Mouse (Mus musculus) forebrain, embryonic 10.5 days (tissue): ENCODE data around the gene Arid5b. TPM values are rescaled to one million over a fixed set of nuclear protein-coding genes. Genes with fewer than 3 reads are reported as not detected.

Source experiments
- DNase-seq: peaks from one replicate; pipeline ENCODE4 v3.0.0-alpha.2; 2017; ENCODE audit warnings: low spot score; ENCODE audit errors: extremely low spot score
- H3K27ac ChIP-seq: fragments of 300-500 bp; sonication (generic); 2 replicates; pipeline ENCODE4 v1.5.1; 2016; ENCODE audit warnings: mild to moderate bottlenecking
- H3K27me3 ChIP-seq: fragments of 300-500 bp; sonication (generic); 2 replicates; pipeline ENCODE4 v1.6.1; 2016; ENCODE audit warnings: mild to moderate bottlenecking; ENCODE audit not compliant: poor library complexity, severe bottlenecking
- H3K36me3 ChIP-seq: fragments of 300-500 bp; sonication (generic); replicated peaks from 2 replicates; pipeline ENCODE4 v1.6.1; 2016; ENCODE audit warnings: mild to moderate bottlenecking, moderate library complexity
- H3K4me1 ChIP-seq: fragments of 300-500 bp; sonication (generic); 2 replicates; pipeline ENCODE4 v1.6.1; 2016
- H3K4me3 ChIP-seq: fragments of 300-500 bp; sonication (generic); 2 replicates; pipeline ENCODE4 v1.5.1; 2016; ENCODE audit warnings: mild to moderate bottlenecking, moderate library complexity
- H3K9me3 ChIP-seq: fragments of 300-500 bp; sonication (generic); 2 replicates; pipeline ENCODE4 v1.6.1; 2016; ENCODE audit warnings: mild to moderate bottlenecking, moderate library complexity
- WGBS: fragments of 180-500 bp; shearing (Covaris S2); methylation state at CpG from one replicate; pipeline ENCODE4 v1.1.7; 2016; 5-methylcytosine and 5-hydroxymethylcytosine counted together
- polyA plus RNA-seq: library from polyadenylated mRNA; unstranded; fragments of >200 nt; fragmentation: Nextera tagmentation; extraction: Ambion mirVana; gene quantifications from 2 replicates; pipeline ENCODE4 v1.2.1, GENCODE M21; 2016

The Arid5b gene
- polyA plus RNA-seq, 1 experiment from 2014 or later, result 10.5 TPM

DNA sequence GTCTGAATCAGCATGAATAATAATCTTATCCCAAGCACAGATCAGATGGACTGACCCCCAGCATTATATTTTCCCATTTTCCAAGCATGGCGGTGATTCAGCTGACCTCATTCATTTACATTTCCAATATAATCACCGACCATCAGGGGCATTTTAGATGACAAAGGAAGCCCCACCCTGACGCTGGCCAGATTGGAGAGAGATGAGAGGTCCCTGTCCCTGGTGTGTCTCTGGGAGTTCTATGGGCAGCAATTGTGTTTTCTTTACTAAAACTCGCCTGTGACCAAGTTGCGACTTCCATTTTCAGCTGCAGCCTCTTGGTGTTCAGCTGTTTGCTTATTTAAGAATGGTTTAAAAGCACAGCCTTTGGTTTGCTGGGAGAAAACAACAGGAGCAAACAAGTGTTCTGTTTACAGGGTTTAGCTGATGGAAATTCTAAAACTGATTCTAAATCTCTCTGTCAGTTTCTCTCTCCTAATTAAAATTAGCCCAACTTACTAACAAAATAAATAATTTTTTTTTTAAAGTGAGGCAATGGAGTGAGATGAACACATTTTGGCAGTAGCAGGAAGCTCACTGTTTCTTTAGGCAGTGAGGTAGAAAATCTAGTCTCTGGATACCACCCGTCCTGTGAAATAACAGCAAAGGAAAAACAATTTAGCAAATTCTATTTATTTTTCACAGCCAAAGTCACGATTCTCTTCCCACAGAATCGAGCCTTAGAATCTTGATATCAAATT is 214.6 kb downstream of the Arid5b start:
- H3K27ac ChIP-seq, result peak overlapping the region; percentile 71
- H3K4me3 ChIP-seq, result no peak overlapping the region
- H3K27me3 ChIP-seq, result peaks cover 4% of the 10 kb centered on the region; the same call in 1 of the 2 replicates
- DNase-seq, result no peak
- H3K36me3 ChIP-seq, result no peaks in the 10 kb centered on the region
- peaks cover 39% of the 10 kb centered on the region for H3K4me1 ChIP-seq
- no peaks in the 10 kb centered on the region for H3K9me3 ChIP-seq
- 60% methylated on average over 8 of the region's 8 CpGs for WGBS

DNA sequence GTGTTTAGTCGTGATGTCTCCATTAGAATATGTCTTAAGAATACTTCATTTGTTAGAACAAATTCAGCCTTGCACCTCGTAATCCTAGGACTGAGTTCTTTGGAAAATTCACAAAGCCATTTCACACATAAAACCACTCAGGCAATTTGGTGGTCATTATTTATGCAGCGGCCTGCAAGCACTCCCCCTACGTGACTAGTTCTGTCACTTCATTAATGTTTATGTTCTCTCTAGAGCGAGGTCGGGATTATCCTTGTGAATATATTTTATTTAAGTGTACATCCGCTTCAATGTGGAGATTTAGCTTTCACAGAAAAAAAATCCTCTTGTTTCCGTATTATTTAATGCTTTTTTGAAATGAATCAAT is 217.3 kb downstream of the Arid5b start:
- Histone ChIP-seq H3K27ac (peak overlapping the region; percentile 71), H3K4me3 (no peak overlapping the region), H3K9me3 (no peaks in the 10 kb centered on the region), H3K27me3 (peaks cover 4% of the 10 kb centered on the region; the same call in 1 of the 2 replicates), H3K4me1 (peaks cover 32% of the 10 kb centered on the region), H3K36me3 (no peaks in the 10 kb centered on the region)
- WGBS, result 72% methylated on average over 8 of the region's 8 CpGs
- DNase-seq, result no peak

- Histone ChIP-seq H3K27me3 (peaks cover under 1% of the 10 kb centered on the region; the same call in 1 of the 2 replicates), H3K4me1 (peaks cover 32% of the 10 kb centered on the region), H3K27ac (peak overlapping the region; percentile 71), H3K4me3 (no peak overlapping the region), H3K36me3 (no peaks in the 10 kb centered on the region), H3K9me3 (no peaks in the 10 kb centered on the region)
- WGBS, result 84% methylated on average over 16 of the region's 16 CpGs
- no peak for DNase-seq
Measured at GRCm38 (mm10) chr10:68060590-68061248, 217.8 kb downstream of the Arid5b start.

DNA sequence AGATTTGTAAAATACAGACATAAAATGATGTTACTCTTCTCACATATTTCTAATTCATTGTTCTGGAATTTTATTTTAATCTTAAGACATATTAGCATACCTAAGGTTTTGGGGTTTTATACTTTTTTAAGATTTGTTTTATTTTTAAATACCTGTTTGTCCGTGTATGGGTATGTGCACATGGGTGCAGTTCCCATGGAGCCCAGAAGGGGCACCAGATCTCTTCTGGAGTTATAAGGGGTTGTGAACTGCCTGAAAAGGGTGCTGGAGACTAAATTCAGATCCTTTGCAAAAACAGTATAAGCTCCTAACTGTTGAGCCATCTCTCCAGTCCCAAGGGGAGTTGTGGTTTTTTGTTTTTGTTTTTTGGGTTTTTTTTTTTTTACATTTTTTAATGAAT is 220.2 kb downstream of the Arid5b start:
- H3K27ac ChIP-seq, result no peak overlapping the region
- H3K36me3 ChIP-seq, result no peaks in the 10 kb centered on the region
- H3K9me3 ChIP-seq, result no peaks in the 10 kb centered on the region
- no peak for DNase-seq
- peaks cover 12% of the 10 kb centered on the region for H3K4me1 ChIP-seq
- whole genome bisulfite sequencing, result 89% methylated on average over 1 of the region's 1 CpGs
- no peaks in the 10 kb centered on the region for H3K27me3 ChIP-seq
- no peak overlapping the region for H3K4me3 ChIP-seq

GRCm38 (mm10) chr10:68057841-68058240 is 220.7 kb downstream of the Arid5b start:
- 96% methylated on average over 3 of the region's 3 CpGs for WGBS
- Histone ChIP-seq H3K9me3 (no peaks in the 10 kb centered on the region), H3K36me3 (no peaks in the 10 kb centered on the region), H3K4me1 (peaks cover 15% of the 10 kb centered on the region), H3K27me3 (no peaks in the 10 kb centered on the region), H3K4me3 (no peak overlapping the region), H3K27ac (no peak overlapping the region)
- DNase-seq, result no peak

- Histone ChIP-seq H3K4me3 (no peak overlapping the region), H3K27ac (no peak overlapping the region), H3K9me3 (no peaks in the 10 kb centered on the region), H3K36me3 (peaks cover 7% of the 10 kb centered on the region), H3K4me1 (peaks cover 4% of the 10 kb centered on the region; the same call in 1 of the 2 replicates), H3K27me3 (no peaks in the 10 kb centered on the region)
- no peak for DNase-seq
- 84% methylated on average over 6 of the region's 6 CpGs for WGBS
Measured at GRCm38 (mm10) chr10:68054706-68055105, 223.8 kb downstream of the Arid5b start.

DNA sequence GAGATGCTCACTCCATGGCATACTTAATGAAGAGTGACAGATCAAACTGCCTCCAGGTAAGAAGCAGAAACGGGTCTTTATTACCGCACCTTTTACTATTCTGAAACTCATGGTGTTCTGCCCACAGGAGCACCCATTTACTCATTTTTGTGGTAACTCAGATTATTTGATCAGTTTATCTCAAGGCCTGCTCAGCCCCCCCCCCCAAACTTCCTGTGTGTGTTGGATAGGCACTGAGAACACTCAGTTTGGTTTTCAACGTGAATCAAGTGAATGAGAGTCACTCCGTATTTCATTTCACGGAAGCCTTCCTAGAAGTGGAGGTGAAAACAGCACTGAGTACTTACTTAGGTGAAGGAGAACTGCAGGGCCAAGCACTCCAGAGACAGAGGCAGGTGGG is 224.4 kb downstream of the Arid5b start:
- H3K4me3 ChIP-seq, result no peak overlapping the region
- H3K27ac ChIP-seq, result no peak overlapping the region
- H3K4me1 ChIP-seq, result peaks cover 4% of the 10 kb centered on the region; the same call in 1 of the 2 replicates
- no peaks in the 10 kb centered on the region for H3K27me3 ChIP-seq
- H3K36me3 ChIP-seq, result peaks cover 7% of the 10 kb centered on the region
- no peaks in the 10 kb centered on the region for H3K9me3 ChIP-seq
- WGBS, result 92% methylated on average over 5 of the region's 5 CpGs
- no peak for DNase-seq

DNA sequence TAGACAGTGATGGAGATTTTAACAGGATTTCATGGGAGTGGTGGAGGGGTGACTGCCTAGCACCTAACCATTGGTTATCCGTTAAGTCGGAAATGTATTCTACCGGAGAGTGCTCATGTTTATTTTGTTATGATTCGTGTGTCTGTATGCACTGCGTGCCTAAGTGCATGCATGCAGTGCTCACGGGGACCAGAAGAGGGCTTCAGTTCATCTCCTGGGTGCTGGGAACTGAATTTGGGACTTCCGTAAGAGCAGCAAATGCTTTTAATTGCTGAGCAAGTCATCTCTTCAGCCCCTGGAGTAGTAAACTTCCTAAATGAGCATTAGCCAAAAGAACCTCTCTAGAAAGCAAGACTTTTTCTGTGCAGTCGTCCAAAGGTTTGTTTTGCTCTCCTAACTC is 226.2 kb downstream of the Arid5b start:
- Histone ChIP-seq H3K4me1 (peaks cover 4% of the 10 kb centered on the region; the same call in 1 of the 2 replicates), H3K27me3 (no peaks in the 10 kb centered on the region), H3K9me3 (no peaks in the 10 kb centered on the region), H3K4me3 (no peak overlapping the region), H3K27ac (no peak overlapping the region), H3K36me3 (peaks cover 9% of the 10 kb centered on the region)
- 92% methylated on average over 8 of the region's 8 CpGs for WGBS
- no peak for DNase-seq

GRCm38 (mm10) chr10:68051316-68051933 is 227.1 kb downstream of the Arid5b start:
- peaks cover 9% of the 10 kb centered on the region for H3K36me3 ChIP-seq
- no peak for DNase-seq
- no peaks in the 10 kb centered on the region for H3K9me3 ChIP-seq
- no peak overlapping the region for H3K27ac ChIP-seq
- peaks cover 4% of the 10 kb centered on the region; the same call in 1 of the 2 replicates for H3K4me1 ChIP-seq
- no peak overlapping the region for H3K4me3 ChIP-seq
- H3K27me3 ChIP-seq, result no peaks in the 10 kb centered on the region
- 91% methylated on average over 14 of the region's 14 CpGs for WGBS

DNA sequence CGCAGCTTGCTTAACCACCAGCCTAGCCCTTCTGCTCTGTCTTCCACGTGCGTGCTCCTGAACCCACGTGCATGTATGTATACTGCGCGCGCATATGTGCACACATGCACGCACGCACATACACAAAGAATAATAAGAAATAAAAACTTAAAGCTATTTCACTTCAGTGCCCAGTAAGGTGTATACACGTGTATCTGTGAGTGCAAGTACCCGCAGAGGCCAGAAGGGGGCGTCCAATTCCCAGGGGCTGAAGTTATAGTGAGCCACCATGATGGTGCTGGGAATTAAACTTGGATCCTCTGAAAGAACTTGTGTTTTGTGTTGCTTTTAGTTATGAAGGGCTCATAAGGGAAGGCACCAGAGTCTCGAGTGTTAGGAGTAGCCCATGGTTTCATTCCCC is 227.7 kb downstream of the Arid5b start:
- H3K4me1 ChIP-seq, result peaks cover 4% of the 10 kb centered on the region; the same call in 1 of the 2 replicates
- no peaks in the 10 kb centered on the region for H3K9me3 ChIP-seq
- no peak overlapping the region for H3K27ac ChIP-seq
- peaks cover 10% of the 10 kb centered on the region for H3K36me3 ChIP-seq
- H3K27me3 ChIP-seq, result no peaks in the 10 kb centered on the region
- DNase-seq, result no peak
- WGBS, result 91% methylated on average over 13 of the region's 13 CpGs
- no peak overlapping the region for H3K4me3 ChIP-seq

- Histone ChIP-seq H3K9me3 (0 out of 2 replicates have a peak, but pooled peaks cover 5% of the 10 kb centered on the region), H3K27me3 (no peaks in the 10 kb centered on the region), H3K36me3 (peaks cover 28% of the 10 kb centered on the region), H3K4me1 (peaks cover 15% of the 10 kb centered on the region), H3K27ac (no peak overlapping the region), H3K4me3 (no peak overlapping the region)
- no peak for DNase-seq
- WGBS, result 92% methylated on average over 8 of the region's 8 CpGs
Measured at GRCm38 (mm10) chr10:68048641-68049305, 229.8 kb downstream of the Arid5b start.

GRCm38 (mm10) chr10:68044864-68045263 is 233.7 kb downstream of the Arid5b start:
- Histone ChIP-seq H3K27me3 (no peaks in the 10 kb centered on the region), H3K4me3 (no peak overlapping the region), H3K27ac (no peak overlapping the region), H3K9me3 (0 out of 2 replicates have a peak, but pooled peaks cover 5% of the 10 kb centered on the region), H3K36me3 (peaks cover 51% of the 10 kb centered on the region), H3K4me1 (peaks cover 28% of the 10 kb centered on the region)
- DNase-seq, result no peak
- WGBS, result 69% methylated on average over 8 of the region's 8 CpGs
